Mouse (Mus musculus) limb, embryonic 10.5 days (tissue): ENCODE results near the gene Nlrp9b. TPM values are rescaled to one million over a fixed set of nuclear protein-coding genes. Genes with fewer than 3 reads are reported as not detected.
"Not testable (repeated sequence)": the region's sequence is repeated elsewhere in the genome, so short reads cannot be mapped to it uniquely, and the experiment has no call there.

ENCODE experiments used
- DNase-seq: peaks from one replicate; pipeline ENCODE4 v3.0.0-alpha.2; 2017; ENCODE audit warnings: low spot score
- H3K27ac ChIP-seq: fragments of 300-500 bp; sonication (generic); 2 replicates; pipeline ENCODE4 v1.5.1; 2016; ENCODE audit warnings: mild to moderate bottlenecking
- H3K27me3 ChIP-seq: fragments of 300-500 bp; sonication (generic); 2 replicates; pipeline ENCODE4 v1.6.1; 2016; ENCODE audit warnings: low read depth, mild to moderate bottlenecking; ENCODE audit not compliant: poor library complexity, severe bottlenecking
- H3K36me3 ChIP-seq: fragments of 300-500 bp; sonication (generic); 2 replicates; pipeline ENCODE4 v1.6.1; 2016; ENCODE audit warnings: mild to moderate bottlenecking, moderate library complexity
- H3K4me1 ChIP-seq: fragments of 300-500 bp; sonication (generic); 2 replicates; pipeline ENCODE4 v1.6.1; 2016
- H3K4me3 ChIP-seq: fragments of 300-500 bp; sonication (generic); 2 replicates; pipeline ENCODE4 v1.5.1; 2016; ENCODE audit warnings: mild to moderate bottlenecking, moderate library complexity
- H3K9me3 ChIP-seq: fragments of 300-500 bp; sonication (generic); replicated peaks from 2 replicates; pipeline ENCODE4 v1.6.1; 2016; ENCODE audit warnings: mild to moderate bottlenecking
- WGBS: fragments of 180-500 bp; shearing (Covaris S2); methylation state at CpG from one replicate; pipeline ENCODE4 v1.1.7; 2016; 5-methylcytosine and 5-hydroxymethylcytosine counted together
- polyA plus RNA-seq: library from polyadenylated mRNA; unstranded; fragments of >200 nt; fragmentation: Nextera tagmentation; extraction: Ambion mirVana; gene quantifications from 2 replicates; pipeline ENCODE4 v1.2.1, GENCODE M21; 2016

Gene Nlrp9b
- polyA plus RNA-seq = not detected in 2 replicates

GRCm38 (mm10) chr7:19991165-19991564, at the start of gene Nlrp9b:
TSS of gene Nlrp9b (plus strand) at chr7:19991465.
- H3K4me1 ChIP-seq, H3K4me3 ChIP-seq, DNase-seq, H3K27me3 ChIP-seq, H3K27ac ChIP-seq, H3K9me3 ChIP-seq, H3K36me3 ChIP-seq: not testable (repeated sequence)
- 67% methylated on average over 8 of the region's 8 CpGs for WGBS

DNA sequence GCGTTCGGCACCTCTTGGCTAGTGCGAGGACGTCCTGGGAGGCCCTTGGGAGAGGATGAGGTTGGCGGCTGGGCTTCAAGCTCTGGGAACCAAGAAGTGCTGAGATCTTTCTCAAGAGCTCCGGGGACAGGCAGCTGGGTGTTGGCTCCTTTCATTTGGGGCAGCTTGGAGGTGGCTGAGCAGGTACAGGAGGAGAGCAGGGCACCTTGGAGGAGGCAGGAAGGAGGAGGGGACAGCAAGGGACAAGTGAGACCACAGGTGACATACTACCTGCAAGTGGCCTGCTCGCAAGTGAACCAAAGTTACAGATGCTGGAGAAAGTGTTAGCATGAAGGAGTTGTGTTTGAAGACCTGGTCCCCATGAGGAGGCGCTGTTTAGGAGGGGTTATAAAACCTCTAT, 46.6 kb upstream of the Nlrp9b start:
- H3K4me3 ChIP-seq = no peak overlapping the region
- H3K9me3 ChIP-seq = no peaks in the 10 kb centered on the region
- H3K36me3 ChIP-seq = no peaks in the 10 kb centered on the region
- WGBS = 93% methylated on average over 8 of the region's 8 CpGs
- H3K27ac ChIP-seq = no peak overlapping the region
- no peak for DNase-seq
- no peaks in the 10 kb centered on the region; the same call in 1 of the 2 replicates for H3K4me1 ChIP-seq
- H3K27me3 ChIP-seq = no peaks in the 10 kb centered on the region

DNA sequence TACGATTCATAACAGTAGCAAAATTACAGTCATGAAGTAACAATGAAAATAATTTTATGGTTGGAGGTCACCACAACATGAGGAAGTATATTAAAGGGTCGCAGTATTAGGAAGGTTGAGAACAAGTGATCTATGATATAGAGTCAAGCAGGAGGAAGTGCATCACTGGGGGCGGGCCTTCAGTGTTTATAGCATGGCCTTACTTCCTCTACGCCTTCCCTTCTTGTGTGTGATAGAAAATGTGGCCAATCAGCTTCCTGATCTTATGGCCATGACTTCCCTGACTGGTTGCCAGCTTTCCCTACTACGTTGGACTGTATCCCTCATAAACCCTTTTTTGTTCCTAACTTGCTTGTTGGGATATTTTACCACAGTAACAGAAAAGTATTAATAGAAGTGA, 46.1 kb upstream of the Nlrp9b start:
- WGBS = 88% methylated on average over 5 of the region's 5 CpGs
- Histone ChIP-seq H3K4me3 (no peak overlapping the region), H3K9me3 (no peaks in the 10 kb centered on the region), H3K4me1 (peaks cover 4% of the 10 kb centered on the region), H3K27ac (no peak overlapping the region), H3K36me3 (no peaks in the 10 kb centered on the region), H3K27me3 (no peaks in the 10 kb centered on the region)
- no peak for DNase-seq

DNA sequence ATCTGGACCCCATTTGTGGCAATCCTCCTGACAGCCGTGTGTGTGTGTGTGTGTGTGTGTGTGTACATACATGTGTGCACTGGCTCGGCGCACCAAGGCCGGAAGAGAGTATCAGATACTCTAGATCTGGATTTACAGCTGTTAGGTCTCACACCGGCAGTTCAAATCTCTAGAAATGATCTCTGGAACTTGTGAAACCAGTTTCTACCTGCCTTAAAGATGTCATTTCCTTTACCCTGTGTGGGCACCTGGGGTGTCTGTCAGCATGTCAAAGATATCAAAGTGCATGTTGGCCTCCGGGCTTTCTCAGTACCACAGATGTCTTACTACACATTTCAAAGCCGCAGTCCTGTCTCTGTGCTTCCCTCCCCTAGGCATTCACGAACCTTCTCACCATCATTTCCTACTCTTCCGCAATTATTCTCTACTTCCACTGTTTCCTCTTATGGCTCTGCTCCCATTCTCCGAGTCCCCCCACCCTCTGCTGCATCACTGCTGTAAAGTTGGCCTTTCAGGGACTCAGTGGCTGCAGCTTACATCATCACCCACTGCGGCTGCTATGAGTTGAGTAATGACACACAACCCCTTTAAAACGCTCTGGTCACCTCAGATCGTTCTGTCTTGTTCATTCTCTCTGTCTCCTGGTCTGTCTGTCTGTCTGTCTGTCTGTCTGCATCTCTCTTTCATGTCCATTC, 45.3 kb upstream of the Nlrp9b start:
- 83% methylated on average over 13 of the region's 13 CpGs for WGBS
- Histone ChIP-seq H3K27me3 (no peaks in the 10 kb centered on the region), H3K4me3 (no peak overlapping the region), H3K9me3 (no peaks in the 10 kb centered on the region), H3K36me3 (no peaks in the 10 kb centered on the region), H3K4me1 (peaks cover 9% of the 10 kb centered on the region), H3K27ac (no peak overlapping the region)
- DNase-seq = no peak

DNA sequence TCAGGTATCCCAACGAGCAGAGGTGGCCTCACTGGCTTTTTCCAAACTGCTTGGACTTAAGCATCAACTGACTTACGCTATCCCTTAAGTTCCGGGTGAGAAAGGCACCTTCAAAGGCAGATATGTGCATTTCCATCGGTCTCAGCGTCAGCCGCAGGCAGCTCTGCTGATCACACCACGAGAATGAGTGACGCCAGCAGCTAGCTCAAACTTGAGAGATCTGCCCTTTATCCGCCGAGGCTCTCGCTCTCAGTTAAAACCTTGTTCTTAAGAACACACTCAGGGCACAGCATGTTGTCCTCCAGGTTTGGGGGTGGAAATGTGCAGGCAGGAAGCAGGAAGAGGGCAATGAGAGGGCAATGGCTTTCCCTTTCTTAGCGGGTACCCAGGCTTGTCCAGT, 42.3 kb upstream of the Nlrp9b start:
- Histone ChIP-seq H3K4me1 (peaks cover 23% of the 10 kb centered on the region), H3K36me3 (no peaks in the 10 kb centered on the region), H3K27me3 (no peaks in the 10 kb centered on the region), H3K4me3 (no peak overlapping the region), H3K9me3 (no peaks in the 10 kb centered on the region), H3K27ac (no peak overlapping the region)
- DNase-seq = no peak
- WGBS = 74% methylated on average over 12 of the region's 12 CpGs

DNA sequence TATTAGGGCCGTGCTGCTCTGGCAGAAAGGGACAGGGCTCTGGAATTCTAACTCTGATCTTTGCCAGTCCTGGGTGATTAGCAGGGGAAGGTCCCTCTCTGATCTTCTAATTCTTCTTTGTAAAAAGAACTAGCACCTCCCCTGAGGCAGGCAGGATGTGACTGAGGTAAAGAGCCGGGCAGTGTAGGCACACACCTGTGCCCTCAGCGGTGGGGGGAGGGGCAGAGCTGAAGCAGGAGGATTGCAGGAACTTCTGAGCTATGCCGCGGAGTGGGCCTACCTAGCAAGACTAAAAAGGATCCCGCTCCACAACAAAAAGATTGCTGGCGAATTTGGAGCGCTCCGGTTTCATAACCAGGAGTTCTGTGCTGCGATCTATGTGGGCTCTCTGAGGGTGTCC, 41.3 kb upstream of the Nlrp9b start:
- Histone ChIP-seq H3K9me3 (no peaks in the 10 kb centered on the region), H3K4me3 (no peak overlapping the region), H3K36me3 (no peaks in the 10 kb centered on the region), H3K27ac (no peak overlapping the region), H3K27me3 (no peaks in the 10 kb centered on the region), H3K4me1 (peaks cover 23% of the 10 kb centered on the region)
- 54% methylated on average over 10 of the region's 10 CpGs for WGBS
- no peak for DNase-seq

DNA sequence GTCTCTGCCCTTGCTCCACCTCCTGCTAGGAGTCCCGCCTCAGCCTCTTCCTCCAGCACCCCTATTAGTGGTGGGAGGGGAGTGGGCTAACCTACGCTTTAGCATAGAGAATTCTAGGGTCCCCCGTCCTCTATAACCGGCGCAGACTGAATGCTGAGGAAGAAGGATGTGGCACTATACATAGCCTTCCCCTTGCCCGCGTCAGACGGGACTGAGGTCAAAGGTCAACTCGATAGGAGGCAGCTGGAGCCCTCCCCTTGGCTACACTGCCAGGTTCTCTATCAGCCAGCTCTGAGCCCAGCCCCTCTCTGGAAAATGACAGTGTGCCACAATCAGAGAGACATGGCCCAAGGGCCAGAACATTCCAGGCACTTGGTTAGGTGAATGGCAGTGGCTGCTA, 40.7 kb upstream of the Nlrp9b start, which contains the start of gene Igsf23:
Igsf23 (minus strand) TSS at position 168 of the 400 bp plus-strand sequence.
- DNase-seq = no peak
- Histone ChIP-seq H3K4me1 (peaks cover 23% of the 10 kb centered on the region), H3K9me3 (no peaks in the 10 kb centered on the region), H3K4me3 (no peak within 1 kb of the TSS), H3K27ac (no peak within 1 kb of the TSS), H3K36me3 (no peaks in the 10 kb centered on the region), H3K27me3 (no peaks in the 10 kb centered on the region)
- 62% methylated on average over 9 of the region's 9 CpGs for WGBS

DNA sequence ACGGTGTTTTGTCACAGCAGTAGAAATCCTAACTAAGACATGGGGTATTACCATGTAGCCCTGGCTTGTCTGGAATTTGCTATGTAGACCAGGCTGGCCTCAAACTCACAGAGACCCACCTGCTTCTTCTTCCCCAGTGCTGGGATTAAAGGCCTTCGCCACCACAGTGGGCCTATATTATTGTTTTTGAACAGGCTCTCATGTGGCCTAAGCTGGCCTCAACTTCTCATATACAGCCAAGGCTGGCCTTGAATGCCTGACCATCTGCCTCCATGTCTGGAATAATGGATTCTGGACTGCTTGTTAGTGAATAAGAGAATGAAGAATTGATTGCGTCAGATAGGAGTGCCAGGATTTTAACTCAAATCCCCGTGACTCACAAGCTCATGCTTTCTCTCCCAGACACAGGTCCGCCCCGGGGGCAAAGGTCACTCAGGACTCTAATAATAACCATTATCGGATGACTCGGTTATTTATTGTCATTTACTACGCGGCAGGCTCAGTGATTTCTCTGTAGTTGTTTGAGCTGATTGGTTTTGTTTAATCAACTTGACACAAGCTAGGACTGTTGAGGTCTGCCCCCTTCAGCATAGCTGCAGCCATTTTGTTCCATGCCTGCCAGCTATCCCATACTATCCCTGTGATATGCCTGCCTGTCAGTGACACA, 38.8 kb upstream of the Nlrp9b start:
- no peaks in the 10 kb centered on the region for H3K27me3 ChIP-seq
- no peaks in the 10 kb centered on the region for H3K36me3 ChIP-seq
- no peaks in the 10 kb centered on the region for H3K9me3 ChIP-seq
- no peak for DNase-seq
- H3K27ac ChIP-seq = no peak overlapping the region
- H3K4me1 ChIP-seq = peaks cover 23% of the 10 kb centered on the region
- H3K4me3 ChIP-seq = no peak overlapping the region
- WGBS = 75% methylated on average over 10 of the region's 10 CpGs

- Histone ChIP-seq H3K27ac (no peak overlapping the region), H3K9me3 (no peaks in the 10 kb centered on the region), H3K27me3 (no peaks in the 10 kb centered on the region), H3K36me3 (no peaks in the 10 kb centered on the region), H3K4me3 (no peak overlapping the region), H3K4me1 (peaks cover 23% of the 10 kb centered on the region)
- no peak for DNase-seq
- 49% methylated on average over 9 of the region's 9 CpGs for WGBS
Observed at GRCm38 (mm10) chr7:19953054-19953453, 38.2 kb upstream of the Nlrp9b start.

DNA sequence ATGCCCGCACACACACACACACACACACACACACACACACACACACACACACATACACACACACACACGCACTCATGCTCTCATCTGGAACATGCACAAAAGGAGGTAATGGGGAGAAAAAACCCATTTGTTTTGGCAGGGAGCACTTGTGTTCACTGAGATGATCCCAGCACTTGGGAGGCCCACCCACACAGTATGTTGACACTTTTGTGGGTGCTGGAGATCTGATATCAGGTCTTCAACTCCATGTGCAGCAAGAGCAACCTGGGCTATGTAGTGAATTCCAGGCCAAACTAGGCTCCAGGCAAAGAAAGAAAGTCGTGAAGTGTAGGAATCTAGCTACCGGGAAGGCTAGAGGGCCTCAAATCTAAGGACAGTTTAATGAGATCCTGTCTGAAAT, 35.4 kb upstream of the Nlrp9b start:
- Histone ChIP-seq H3K27me3 (no peaks in the 10 kb centered on the region), H3K4me1 (peaks cover 15% of the 10 kb centered on the region), H3K36me3 (no peaks in the 10 kb centered on the region), H3K27ac (no peak overlapping the region), H3K4me3 (no peak overlapping the region), H3K9me3 (no peaks in the 10 kb centered on the region)
- DNase-seq = no peak
- WGBS = 77% methylated on average over 4 of the region's 4 CpGs

DNA sequence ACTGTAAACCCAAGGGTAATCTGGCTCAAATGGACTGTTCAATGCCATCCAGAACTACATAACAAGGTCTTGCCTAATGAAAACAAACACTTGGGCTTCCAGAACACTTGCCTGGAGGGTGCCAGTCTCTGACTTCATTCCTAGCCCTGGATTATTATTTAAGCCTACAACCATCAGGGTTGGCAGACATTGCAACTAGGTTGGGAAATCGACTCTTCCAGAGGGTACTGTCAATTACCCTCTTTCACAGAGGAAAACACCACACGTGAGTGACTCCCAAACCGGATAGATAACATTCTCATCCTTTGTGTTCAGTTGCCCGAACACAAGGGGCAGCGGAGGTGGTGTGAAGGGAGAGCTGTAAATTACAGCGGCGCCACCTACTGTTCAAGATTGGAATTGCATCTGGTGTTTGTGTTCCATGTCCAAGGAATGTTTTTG, 34.9 kb upstream of the Nlrp9b start:
- H3K4me3 ChIP-seq = no peak overlapping the region
- no peaks in the 10 kb centered on the region for H3K36me3 ChIP-seq
- 4% methylated on average over 7 of the region's 7 CpGs for WGBS
- peaks cover 15% of the 10 kb centered on the region for H3K4me1 ChIP-seq
- peak; percentile 91 for DNase-seq
- no peak overlapping the region for H3K27ac ChIP-seq
- H3K27me3 ChIP-seq = no peaks in the 10 kb centered on the region
- H3K9me3 ChIP-seq = no peaks in the 10 kb centered on the region

DNA sequence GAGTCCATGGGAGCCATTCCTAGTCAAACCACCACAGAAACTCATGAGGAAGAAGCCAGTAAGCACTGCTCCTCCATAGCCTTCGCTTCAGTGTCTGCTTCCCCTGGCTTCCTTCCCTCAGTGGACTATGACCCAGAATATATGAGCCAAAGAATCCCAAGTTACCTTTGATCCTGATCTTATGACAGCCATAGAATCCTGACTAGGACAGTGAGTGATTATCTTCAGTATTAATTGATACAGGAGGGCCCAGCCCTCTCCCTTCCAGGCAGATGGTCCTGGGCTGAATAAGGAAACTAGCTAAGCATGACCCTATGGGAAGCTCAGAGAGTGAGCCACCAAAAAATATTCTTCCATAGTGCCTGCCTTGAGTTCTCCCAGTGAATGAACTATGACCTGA, 28.8 kb upstream of the Nlrp9b start:
- no peaks in the 10 kb centered on the region for H3K9me3 ChIP-seq
- H3K4me1 ChIP-seq = no peaks in the 10 kb centered on the region
- no peaks in the 10 kb centered on the region for H3K36me3 ChIP-seq
- H3K27me3 ChIP-seq = no peaks in the 10 kb centered on the region
- no peak overlapping the region for H3K4me3 ChIP-seq
- H3K27ac ChIP-seq = no peak overlapping the region
- no peak for DNase-seq
- 86% methylated on average over 1 of the region's 1 CpGs for WGBS

DNA sequence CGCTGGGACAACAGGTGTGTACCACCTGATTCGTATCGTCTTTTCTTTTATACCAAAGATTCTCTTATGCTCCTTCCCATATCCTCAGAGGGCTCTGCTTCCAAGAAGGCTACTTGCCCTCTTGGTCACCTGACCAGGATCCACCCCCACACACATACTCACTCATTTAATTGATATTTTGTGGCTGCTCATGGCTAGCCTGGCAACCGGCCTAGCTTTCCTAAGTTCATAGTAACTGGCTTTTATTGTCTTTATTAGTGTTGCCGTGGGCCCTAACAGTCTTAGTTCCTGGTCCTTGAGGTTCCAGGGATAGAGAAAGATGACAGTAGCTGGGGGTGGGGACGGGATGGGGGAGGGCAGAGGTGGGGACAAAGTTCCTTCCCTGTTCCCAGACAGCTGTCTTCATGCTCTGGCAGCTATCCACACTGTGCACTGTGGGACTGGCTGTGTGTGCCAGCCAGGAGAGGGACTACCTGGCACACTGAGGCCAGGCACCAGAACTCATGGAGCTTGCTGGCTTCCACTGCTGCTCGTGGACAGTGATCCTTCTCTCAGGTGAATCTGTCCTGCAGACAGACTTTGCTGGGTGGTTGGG, 26.2 kb upstream of the Nlrp9b start, which contains the start of gene Ceacam20:
Ceacam20 (plus strand) TSS at position 428 of the 595 bp plus-strand sequence.
- H3K9me3 ChIP-seq = peaks cover 5% of the 10 kb centered on the region; the same call in 1 of the 2 replicates
- 84% methylated on average over 7 of the region's 7 CpGs for WGBS
- no peaks in the 10 kb centered on the region for H3K36me3 ChIP-seq
- no peak for DNase-seq
- no peak within 1 kb of the TSS for H3K27ac ChIP-seq
- H3K27me3 ChIP-seq = no peaks in the 10 kb centered on the region
- no peaks in the 10 kb centered on the region for H3K4me1 ChIP-seq
- H3K4me3 ChIP-seq = no peak within 1 kb of the TSS
